Mouse (Mus musculus): ENCODE data around the gene Fyn.

Gene Fyn

DNA sequence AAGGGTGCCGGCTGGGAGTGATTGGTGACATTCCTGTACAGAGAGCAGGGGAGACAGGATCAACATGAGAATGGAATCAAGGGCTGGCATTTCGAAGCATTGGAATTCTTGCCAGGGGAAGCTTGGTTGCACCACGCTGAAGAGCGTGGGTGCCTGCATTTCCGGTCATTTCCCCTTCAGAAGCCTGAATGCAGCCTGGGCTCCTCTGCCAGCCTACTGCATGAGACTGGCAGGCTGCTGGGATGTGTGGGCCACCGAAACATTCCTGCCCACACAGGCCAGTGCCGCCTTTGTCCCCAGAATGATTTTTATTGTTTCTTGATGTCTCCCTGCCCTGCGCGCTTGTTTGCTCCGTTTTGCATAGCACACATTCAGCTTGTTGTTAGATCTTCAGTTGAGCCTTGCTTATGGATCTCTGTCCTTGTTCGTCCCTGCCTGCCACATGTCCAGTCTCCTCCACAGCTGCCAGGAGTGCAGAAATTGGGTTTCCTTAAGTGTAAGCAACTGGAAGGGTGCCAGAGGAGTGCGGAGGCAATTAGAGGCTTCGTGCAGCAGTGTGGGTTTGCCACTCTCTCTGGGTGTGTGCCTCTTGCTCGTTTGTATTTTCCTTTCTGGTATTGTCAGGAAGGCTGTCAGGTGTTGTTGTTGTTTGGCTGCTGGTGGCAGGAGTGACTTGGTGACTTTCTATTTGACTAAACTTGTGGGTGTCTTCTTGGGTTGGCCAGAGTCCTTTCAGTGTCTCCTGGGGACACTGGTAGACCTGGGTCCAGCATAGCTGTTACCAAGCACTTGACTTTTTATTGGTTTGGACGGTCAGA, 103.3 kb downstream of the Fyn start:
- DNase-seq (ENCODE audit: low read depth): peak; percentile 21

GRCm38 (mm10) chr10:39472923-39473322, 104.3 kb downstream of the Fyn start:
- DNase-seq (ENCODE audit: low read depth): no peak

- DNase-seq (ENCODE audit: low read depth): no peak
Observed at GRCm38 (mm10) chr10:39479361-39479760, 110.7 kb downstream of the Fyn start.

DNA sequence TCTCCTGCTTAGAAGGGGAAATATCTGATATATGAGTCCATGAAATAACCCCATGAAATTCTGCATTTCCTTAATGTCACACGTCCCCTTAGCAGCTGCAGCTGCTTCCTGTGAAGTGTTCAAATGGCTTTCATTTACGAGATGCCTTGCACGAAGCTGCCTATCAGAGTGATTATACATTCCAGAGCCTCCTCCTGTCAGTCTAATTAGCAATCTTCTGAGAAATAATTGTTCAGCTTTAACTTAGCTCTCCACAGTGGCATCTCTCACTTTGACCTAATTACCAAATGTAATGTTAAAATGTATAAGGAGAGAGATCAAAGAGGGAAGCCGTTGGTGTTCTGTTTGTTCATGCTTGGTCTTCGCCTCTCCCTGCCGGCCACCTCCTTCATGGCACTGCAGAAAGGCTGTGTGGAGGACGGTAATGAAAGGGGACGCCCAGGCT, 115.7 kb downstream of the Fyn start:
- peak; percentile 17 for DNase-seq (ENCODE audit: low read depth)

- no peak for DNase-seq (ENCODE audit: low read depth)
Observed at GRCm38 (mm10) chr10:39484892-39485291, 116.2 kb downstream of the Fyn start.

- no peak for DNase-seq (ENCODE audit: low read depth)
Observed at GRCm38 (mm10) chr10:39485939-39486338, 117.3 kb downstream of the Fyn start.

DNA sequence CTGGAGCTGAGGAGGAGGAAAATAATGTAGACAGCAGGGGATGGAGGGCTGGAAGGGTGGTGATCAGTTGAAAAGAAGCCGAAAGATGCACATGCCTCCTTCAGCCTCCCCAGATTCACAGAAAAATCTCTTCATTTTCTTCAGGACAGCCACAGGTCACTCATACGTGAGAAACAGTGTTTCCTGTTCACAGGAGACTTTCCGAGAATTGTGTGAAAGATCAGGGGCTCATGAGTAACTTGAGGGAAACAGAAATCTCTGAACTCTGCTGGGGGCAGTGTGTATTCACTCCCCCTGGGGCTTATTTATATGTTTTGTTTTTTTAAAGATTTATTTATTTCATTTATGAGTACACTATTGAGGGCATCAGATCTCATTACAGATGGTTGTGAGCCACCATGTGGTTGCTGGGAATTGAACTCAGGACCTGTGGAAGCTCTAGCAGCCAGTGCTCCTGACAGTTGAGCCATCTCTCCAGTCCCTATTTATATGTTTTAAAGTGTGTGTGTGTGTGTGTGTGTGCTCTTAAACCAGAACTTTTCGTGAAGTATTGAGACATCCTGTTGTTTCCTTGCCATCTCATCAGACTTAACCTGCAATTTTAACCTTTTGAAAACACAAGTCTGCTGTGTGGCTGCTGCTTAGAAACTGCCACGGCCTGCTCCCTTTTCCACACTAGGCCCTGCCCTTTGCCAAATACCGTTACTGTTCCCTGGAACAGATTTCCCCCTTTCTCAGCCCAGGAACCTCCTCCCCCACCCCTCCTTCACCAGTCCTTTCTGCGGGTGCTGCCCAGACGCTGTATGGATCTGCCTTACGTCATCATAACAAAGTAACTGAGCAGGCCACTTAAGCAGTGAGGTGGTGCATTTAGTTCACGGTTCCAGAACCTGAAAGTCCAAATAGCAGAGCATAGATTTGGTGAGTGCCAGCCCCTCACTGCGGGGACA, 118.1 kb downstream of the Fyn start:
- no peak for DNase-seq (ENCODE audit: low read depth)

- DNase-seq (ENCODE audit: low read depth): no peak
Observed at GRCm38 (mm10) chr10:39487740-39488415, 119.2 kb downstream of the Fyn start.

- no peak for DNase-seq (ENCODE audit: low read depth)
Observed at GRCm38 (mm10) chr10:39488542-39488941, 119.9 kb downstream of the Fyn start.

DNA sequence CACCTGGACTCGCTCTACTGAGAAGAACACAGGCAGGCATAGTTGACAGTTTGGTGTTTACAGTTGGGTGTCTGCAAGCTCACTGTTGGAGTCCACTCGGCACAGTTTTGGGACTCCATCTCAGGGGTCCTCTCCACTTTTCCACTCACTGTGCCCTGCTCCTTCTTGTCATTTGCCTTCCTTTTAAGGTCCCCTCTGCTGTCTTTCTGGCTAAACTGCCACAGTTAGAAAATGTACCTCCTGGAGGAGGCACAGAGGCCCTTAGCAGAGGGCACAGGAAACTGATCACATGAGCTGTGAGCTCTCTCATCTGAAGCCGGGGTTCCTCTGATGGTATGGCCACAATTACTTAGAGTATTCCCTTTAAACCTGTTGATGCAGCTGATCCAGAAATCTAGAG, 120.3 kb downstream of the Fyn start:
- no peak for DNase-seq (ENCODE audit: low read depth)

GRCm38 (mm10) chr10:39490349-39491121, 121.9 kb downstream of the Fyn start:
- DNase-seq (ENCODE audit: low read depth): no peak

- DNase-seq (ENCODE audit: low read depth): no peak
Observed at GRCm38 (mm10) chr10:39492146-39492545, 123.5 kb downstream of the Fyn start.

DNA sequence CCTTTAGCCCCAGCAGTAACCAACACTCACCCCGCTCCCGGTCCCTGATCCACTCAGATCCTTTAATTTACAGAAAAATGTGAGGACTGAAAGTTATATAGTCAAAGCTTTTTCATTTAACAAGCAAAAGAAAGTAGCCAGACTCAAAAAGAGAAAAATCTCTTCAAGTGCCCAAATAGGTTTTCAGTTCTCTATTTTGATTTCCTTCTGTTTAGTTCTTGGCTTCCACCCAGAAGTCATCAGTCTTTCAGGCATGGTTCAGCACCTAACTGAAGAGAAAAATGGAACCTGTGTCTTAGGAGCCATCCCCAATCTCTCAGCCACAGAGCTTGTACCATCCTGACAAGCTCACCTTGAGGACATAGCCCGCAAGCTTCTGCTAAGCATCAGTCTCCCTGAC, 124.4 kb downstream of the Fyn start:
- no peak for DNase-seq (ENCODE audit: low read depth)

GRCm38 (mm10) chr10:39498641-39499040, 130.0 kb downstream of the Fyn start:
- DNase-seq (ENCODE audit: low read depth): no peak

- no peak for DNase-seq (ENCODE audit: low read depth)
Observed at GRCm38 (mm10) chr10:39501571-39501970, 132.9 kb downstream of the Fyn start.

GRCm38 (mm10) chr10:39501977-39502706, 133.5 kb downstream of the Fyn start:
- DNase-seq (ENCODE audit: low read depth): peak; percentile 15

DNA sequence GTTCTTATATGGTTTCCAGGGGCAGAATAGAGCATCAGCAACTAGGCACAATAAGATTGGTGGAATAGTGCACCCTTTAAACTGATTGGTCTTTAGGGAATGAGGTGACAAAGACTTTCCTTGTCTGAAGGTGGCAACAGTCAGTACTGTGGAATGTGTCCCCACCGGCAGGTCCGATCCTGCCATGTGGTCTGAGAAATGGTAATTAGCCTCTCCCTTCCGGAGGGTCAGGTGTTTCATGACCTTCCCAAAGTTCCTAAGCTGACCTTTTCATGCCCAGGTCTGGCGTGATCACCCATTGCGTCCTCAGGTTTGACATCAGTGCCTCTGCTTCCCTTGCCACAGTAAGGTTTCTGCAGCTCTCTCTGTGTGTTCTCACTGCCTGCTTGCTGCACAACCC, 134.7 kb downstream of the Fyn start:
- DNase-seq (ENCODE audit: low read depth): no peak

GRCm38 (mm10) chr10:39505007-39505406, 136.4 kb downstream of the Fyn start:
- no peak for DNase-seq (ENCODE audit: low read depth)

GRCm38 (mm10) chr10:39505621-39506020, 137.0 kb downstream of the Fyn start:
- DNase-seq (ENCODE audit: low read depth): peak; percentile 82

GRCm38 (mm10) chr10:39506353-39506752, 137.7 kb downstream of the Fyn start:
- no peak for DNase-seq (ENCODE audit: low read depth)

GRCm38 (mm10) chr10:39506831-39507230, 138.2 kb downstream of the Fyn start:
- DNase-seq (ENCODE audit: low read depth): no peak

Data from 416B (cell line).